Mouse (Mus musculus) kidney, adult 10 weeks (tissue): Measurements from ENCODE around the gene Jag1. TPM values are rescaled to one million over a fixed set of nuclear protein-coding genes. Genes with fewer than 3 reads are reported as not detected.

Experiments
- polyA plus RNA-seq: library from polyadenylated mRNA; stranded (reverse); fragments of 350-450 nt; fragmentation: Illumina TruSeq; extraction: RNeasy Lipid Tissue Mini Kit (QIAGEN cat#74804); gene quantifications from one replicate; pipeline ENCODE4 v1.2.3, GENCODE M21; 2014; ENCODE audit warnings: low read depth, low replicate concordance

Jag1 gene
- 12.9 TPM for polyA plus RNA-seq

GRCm38 (mm10) chr2:137116025-137116674 is at the start of gene Jag1:
TSS of gene Jag1 (minus strand) at chr2:137116644.

Other genes starting within 250 kb of the Jag1 start
- 71.1 TPM for gene AL731706.2, start 231.0 kb downstream of the Jag1 start, polyA plus RNA-seq
- 8.7 TPM for gene Slx4ip, start 225.4 kb downstream of the Jag1 start, polyA plus RNA-seq
- gene AL731706.1, start 225.3 kb downstream of the Jag1 start, polyA plus RNA-seq, result 16.7 TPM
- gene Mkks, start 225.3 kb downstream of the Jag1 start, polyA plus RNA-seq, result 149 TPM